Mouse (Mus musculus): ENCODE data around the gene Abi3.

- TF ChIP-seq POLR2A (IDR thresholded peaks at IDR 0.05; ENCODE audit: low read depth, low read length): no peak
- TF ChIP-seq CTCF (IDR thresholded peaks at IDR 0.05; ENCODE audit: borderline replicate concordance, insufficient read depth, low read length): no peak
Measured at GRCm38 (mm10) chr11:95837059-95837458, 5.2 kb downstream of the Abi3 start, which contains the start of gene Gngt2.
